Mouse (Mus musculus) urinary bladder, adult 2 months (tissue): ENCODE measurements at regions not wholly inside any gene's neighbourhood (a gene's known extent, or its start where the extent isn't known, plus 50 kb on each side); places are given as distances from the start of the nearest gene placed in this dataset.

Experiments
- DNase-seq: peaks from one replicate; pipeline ENCODE4 v3.0.0; 2022; ENCODE audit warnings: low spot score

DNA sequence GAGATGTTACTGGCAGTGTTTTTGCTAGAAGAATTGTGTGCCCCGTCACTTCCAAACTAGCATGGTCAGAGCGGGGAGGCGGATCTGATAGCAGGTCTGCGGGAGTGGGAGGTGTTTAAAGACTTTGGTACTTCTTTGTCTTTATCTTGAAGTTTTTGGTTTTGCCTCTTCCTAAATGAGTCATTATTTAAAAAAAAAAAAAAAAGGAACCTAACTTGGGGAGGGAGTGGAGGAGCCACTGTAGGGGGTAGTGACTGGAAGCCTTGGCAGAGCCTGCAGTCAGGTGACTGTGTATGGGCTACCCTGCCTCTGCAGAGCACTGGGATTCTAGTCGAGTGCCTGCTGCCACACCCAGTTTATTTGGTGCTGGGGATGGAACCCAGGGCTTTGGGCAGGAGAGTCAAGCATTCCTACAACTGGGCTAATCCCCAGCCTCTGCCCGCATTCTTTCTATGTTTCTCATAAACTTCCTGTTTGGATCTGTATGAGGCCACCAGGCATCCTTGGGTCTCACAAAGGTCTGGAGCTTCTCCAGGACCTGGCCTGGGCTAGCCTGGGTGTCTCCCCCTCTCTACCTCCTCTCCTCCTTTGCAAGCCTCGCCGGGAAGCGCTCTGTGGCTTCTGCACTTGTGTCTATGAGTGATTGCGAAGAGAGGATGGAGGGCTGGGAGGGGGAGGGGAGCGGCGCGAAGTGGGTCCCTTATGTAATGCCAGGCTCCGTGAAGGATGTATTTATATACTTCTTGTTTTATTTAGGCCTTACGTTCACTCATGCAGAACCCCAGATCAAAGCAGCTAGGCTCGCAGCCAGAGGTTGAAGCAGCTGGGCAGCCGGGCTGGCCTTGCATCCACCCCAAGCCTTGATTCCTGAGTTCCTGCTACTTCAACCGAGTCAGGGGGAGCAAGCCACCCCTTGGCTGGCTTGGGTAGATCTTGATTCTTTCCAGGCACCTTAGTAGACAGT is 143.1 kb upstream of the Mrps10 start:
- DNase-seq = no peak

DNA sequence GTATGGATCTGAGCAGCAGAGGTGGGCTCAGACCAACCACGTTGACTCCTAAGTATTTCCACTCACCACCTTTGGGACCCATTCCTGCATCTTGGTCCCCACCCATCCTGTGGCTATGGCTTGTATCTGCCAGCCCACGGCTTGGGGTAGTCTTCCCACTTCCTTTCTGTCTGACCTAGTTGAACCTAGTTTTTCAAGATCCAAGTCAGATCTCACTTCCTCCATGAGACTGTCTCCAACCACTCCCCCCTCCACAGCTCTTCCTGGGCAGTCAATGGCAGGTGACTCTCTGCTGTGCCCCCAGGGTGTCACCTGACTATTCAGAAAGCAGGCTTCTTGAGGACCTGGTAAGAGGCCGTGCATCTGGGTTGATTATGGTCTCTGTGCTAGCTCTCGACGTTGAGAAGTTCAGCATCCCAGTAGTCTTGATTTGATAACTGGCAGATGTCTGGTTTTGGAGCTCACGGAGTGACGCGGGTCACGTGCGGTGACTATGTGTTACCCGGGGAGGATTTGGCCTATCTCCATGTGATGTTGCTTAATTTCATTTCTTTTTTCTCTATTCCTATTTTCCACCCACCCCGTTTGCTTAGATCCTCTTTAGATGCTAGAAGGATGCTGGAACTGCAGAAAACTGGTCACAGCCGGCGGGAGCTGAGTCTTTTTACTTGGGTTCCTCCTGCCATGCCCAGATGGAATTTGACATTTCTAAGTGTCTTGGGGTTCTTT is 147.5 kb upstream of the Mrps10 start:
- no peak for DNase-seq

DNA sequence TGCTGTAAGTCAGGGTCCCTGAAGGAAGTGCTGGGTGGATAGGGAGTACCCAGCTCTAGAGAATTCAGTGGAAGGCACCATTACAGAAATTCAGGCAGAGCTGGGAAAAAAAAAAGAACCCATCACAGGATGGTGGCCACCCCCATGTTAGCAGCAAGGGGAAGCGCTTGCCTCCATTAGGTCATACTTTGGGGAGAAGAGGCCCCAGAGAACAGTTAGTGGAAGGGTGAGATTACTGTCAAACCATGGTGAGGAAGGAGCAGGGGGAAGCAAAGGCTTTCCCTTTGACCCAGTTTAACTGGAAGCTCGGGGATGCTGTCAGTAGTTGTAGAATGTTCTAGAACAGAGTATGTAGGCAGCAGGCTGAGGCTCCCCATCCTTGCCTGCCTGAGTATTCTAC is 148.8 kb upstream of the Mrps10 start:
- DNase-seq = no peak

GRCm38 (mm10) chr17:47216490-47216889 is 152.2 kb upstream of the Mrps10 start:
- no peak for DNase-seq

DNA sequence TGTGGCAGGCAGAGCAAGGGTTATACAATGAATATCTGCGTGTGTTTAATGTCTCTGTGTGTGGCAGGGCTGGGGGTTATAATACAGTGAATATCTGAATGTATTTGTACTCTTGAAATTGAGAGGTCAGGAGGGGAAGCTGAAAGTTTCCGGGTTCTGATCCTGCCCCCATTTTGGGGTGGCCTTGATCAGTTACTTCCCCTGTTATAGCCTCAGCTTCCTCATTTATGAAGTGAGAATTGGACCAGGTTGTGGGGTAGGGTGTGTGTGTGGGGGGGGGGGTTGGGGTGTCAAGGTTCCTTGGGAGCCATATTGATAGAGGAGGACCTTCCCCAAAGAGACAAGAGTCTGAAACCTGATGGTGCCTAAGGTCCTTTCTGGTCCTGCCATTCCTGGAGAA is 152.8 kb upstream of the Mrps10 start:
- no peak for DNase-seq

GRCm38 (mm10) chr17:47214111-47214510 is 154.6 kb upstream of the Mrps10 start:
- DNase-seq = no peak

- DNase-seq = no peak
Observed at GRCm38 (mm10) chr17:47210441-47211196, 158.1 kb upstream of the Mrps10 start.

GRCm38 (mm10) chr17:47208886-47209585 is 159.7 kb upstream of the Mrps10 start:
- no peak for DNase-seq

GRCm38 (mm10) chr17:47207471-47207870 is 161.2 kb upstream of the Mrps10 start:
- no peak for DNase-seq

- no peak for DNase-seq
Observed at GRCm38 (mm10) chr17:47204470-47205162, 164.1 kb upstream of the Mrps10 start.

- DNase-seq = no peak
Observed at GRCm38 (mm10) chr17:47199206-47199605, 169.5 kb upstream of the Mrps10 start.

GRCm38 (mm10) chr17:47197957-47198356 is 170.7 kb upstream of the Mrps10 start:
- DNase-seq = no peak

DNA sequence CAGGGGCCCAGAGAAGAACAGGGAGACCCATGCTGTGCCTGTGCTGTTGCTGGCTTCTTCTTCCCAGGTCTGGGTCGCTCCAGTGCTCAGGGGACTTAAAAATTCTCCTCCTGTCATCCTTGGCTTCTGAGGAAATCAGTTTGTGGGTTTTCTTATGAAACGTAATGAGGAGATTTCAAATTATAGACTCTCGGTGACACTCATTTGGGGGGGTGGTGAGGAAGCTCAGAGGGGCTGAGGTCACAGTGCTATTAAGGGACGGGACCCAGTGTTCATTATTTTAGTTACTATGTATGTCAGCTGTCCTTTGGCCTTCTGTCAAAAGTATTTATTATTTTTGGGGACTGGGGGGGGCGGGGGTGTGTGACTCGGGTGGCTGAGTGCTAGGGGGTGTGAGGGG is 171.7 kb upstream of the Mrps10 start:
- DNase-seq = no peak

DNA sequence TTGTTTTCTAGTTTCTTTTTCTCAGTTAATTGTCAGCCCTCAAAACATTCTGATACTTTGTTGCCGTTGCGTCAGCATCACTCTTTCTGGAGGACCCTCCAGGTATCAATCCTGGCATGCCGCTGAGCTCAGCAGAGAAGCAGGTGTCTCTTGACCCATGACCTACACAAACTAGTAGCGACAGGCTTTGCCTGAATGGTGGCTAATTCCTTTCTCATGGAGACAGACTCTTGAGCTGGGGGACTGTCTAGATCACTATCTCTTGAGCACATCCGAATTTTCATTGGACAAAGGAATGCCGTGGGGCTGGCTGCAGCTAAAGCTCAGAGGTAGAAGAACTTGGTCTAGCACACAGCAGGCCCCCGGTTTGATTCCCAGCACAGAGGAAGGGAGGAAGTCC is 172.7 kb upstream of the Mrps10 start:
- no peak for DNase-seq

DNA sequence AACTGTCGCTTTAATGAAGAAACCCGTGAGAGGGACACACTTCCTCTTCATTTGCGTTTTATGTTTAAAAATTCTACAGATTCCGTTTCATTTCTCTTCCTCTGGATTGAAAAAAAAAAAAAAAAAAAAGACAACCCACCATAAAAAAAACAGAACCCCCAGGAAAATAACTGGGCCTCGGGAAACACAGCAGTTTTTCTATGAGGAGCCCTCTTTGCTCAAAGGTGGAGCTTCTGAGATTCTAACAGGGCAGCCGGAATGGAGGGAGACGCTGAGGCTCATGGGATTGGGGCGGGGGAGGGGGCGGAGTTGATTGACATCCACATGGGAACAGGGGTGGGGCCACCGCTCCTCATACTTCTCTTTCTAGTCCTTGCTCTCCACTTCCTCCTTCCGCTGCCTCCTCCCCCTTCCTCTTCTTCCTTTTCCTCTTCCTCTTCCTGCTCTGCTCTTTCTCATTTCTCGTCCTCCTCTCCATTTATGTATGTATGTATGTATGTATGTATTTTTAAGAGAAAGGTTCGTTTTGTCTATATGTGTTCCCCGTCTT is 174.1 kb upstream of the Mrps10 start:
- no peak for DNase-seq

DNA sequence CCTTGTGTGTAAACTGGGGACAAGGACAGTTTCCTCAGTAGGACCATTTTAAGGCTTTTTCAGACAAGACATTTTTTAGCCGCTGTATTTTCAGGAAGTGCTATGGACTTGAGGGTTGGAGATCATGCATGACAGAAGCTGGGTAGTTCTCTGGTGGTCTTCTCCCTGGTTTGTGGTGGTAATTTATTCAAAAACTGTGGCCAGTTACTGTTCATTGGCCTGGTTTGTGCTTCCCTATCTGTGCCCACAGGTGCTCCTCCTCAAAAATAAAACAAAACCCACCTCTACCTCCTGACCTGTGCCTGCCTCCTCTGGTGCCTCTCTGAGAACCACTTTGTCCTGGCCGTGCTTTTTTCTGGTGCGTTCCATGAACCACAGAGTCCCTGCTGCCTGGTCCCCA is 177.3 kb upstream of the Mrps10 start:
- DNase-seq = no peak

DNA sequence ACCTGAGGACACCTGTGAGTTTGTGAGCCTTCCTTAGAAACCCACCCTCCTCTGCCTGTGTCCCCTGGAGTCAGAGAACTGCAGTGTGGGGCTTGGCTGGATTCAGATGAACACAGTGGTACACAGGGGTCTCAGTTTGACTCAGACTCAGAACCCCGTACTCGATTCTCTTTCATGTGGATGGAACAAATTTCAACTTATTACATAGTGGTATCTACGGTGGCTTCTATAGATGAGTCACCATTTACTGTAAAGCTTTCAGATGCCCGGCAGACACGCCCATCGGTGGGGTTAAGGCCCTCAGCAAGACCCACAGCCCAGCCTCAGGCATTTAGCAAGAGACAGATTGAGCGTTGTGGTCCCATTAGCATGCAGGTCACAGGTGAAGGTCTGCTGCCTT is 178.9 kb upstream of the Mrps10 start:
- no peak for DNase-seq

DNA sequence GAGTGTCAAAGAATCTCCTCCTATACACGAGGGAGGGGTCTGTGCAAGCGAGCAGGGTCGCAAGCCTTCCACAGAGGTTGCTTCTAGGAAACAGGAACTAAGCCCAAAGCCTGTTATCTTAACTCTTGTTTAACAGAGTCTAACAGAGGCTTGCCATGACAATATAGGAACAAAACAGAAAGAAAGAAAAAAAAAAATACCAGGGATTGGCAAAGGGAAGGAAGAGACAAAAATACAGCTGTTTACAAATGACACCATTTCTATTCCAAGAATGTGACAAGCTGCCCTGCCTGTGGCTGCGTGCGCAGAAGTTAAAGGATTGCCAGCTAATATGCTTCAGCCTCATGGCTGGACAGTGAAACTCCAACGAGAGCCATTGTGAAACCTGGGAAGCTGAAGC is 173.8 kb upstream of the Ubr2 start:
- DNase-seq = no peak

GRCm38 (mm10) chr17:47182118-47182517 is 171.8 kb upstream of the Ubr2 start:
- no peak for DNase-seq

GRCm38 (mm10) chr17:47179410-47179809 is 169.1 kb upstream of the Ubr2 start:
- DNase-seq = no peak

DNA sequence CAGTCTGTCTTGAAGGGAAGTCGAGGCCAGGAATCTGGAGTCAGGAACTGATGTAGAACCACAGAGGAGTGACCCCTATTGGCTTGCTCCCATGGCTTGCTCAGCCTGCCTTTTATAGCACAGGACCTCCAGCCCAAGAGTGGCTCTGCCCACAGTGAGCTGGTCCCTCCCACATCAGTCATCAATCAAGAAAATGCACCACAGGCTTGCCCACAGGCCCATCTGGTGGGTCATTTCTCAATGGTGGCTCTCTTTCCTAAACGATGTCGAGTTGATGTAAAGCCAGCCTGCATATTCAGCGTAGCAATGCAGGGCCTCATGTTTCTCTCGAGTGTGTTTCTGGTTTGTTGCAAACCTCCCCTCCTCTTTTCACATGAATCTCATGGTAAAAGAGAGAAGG is 168.3 kb upstream of the Ubr2 start:
- no peak for DNase-seq
